Mouse (Mus musculus): ENCODE data around the gene Zmynd15.

- no peak for TF ChIP-seq CTCF (IDR thresholded peaks at IDR 0.05; ENCODE audit: low read depth)
- TF ChIP-seq EP300 (IDR thresholded peaks at IDR 0.05; ENCODE audit: low read depth) = no peak
Measured at GRCm38 (mm10) chr11:70487816-70488215, 28.6 kb downstream of the Zmynd15 start.

Measured in heart, postnatal 0 days (tissue).